Mouse (Mus musculus): ENCODE data around the gene Cacna2d3. TPM values are rescaled to one million over a fixed set of nuclear protein-coding genes. Genes with fewer than 3 reads are reported as not detected.

Gene Cacna2d3
- polyA plus RNA-seq, 1 experiment from 2014 or later, result 0.45 TPM

DNA sequence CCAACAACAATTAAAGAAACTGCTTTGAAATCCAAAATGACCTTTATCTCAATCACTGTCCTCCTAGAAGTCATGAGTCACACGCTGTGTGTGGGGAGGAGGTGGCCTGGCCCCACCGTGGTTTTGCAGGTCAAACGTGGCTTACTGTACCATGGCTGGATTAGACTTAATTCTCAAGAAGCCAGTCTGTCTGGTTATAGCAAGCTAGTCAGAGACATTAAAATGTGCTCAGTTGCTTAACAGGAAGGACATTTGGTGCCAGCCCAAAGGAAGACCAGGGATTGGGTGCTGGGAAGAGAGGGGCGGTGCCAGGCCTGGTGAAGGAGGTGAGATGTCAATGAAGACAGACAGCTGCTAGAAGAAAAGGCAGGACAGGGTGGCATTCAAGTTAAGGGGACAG lies 641.0 kb downstream of the Cacna2d3 start:
- no peak for TF ChIP-seq CTCF (IDR thresholded peaks at IDR 0.05; ENCODE audit: low read depth)
- no peaks in the 10 kb centered on the region for H3K27me3 ChIP-seq (ENCODE audit: insufficient read depth, low read length)
- no peak overlapping the region for H3K4me2 ChIP-seq
- WGBS, result 77% methylated on average over 4 of the region's 4 CpGs
- H3K4me3 ChIP-seq (ENCODE audit: low read depth, low read length), result no peak overlapping the region
- no peak overlapping the region for H3K9ac ChIP-seq
- no peak overlapping the region for H3K27ac ChIP-seq (ENCODE audit: low read depth)
- H3K36me3 ChIP-seq (ENCODE audit: insufficient read depth), result no peaks in the 10 kb centered on the region
- no peaks in the 10 kb centered on the region for H3K9me3 ChIP-seq (ENCODE audit: low read depth, low read length)
- no peak for DNase-seq
- no peak for ATAC-seq (ENCODE audit: insufficient read depth)
- H3K4me1 ChIP-seq (ENCODE audit: insufficient read depth), result no peaks in the 10 kb centered on the region

DNA sequence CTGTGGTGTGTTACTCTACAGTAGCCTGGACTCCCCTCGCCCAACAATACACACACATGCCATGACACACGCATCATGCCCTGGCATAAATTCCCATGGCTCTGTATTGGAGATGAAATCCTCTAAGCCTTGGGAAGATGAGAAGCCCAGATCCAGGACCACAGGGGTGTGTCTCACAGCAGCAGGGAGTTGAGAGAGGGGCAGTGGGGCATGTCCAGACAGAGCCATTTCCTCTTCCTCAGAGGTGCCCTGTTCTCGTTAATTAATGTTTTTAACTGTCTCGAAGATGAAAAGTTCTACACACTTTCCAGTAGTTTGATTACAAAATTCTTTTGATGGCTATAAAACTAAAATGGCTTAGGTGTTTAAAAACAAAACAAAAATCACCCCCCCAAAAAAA lies 641.4 kb downstream of the Cacna2d3 start:
- no peaks in the 10 kb centered on the region for H3K4me1 ChIP-seq (ENCODE audit: insufficient read depth)
- no peak for TF ChIP-seq CTCF (IDR thresholded peaks at IDR 0.05; ENCODE audit: low read depth)
- H3K36me3 ChIP-seq (ENCODE audit: insufficient read depth), result no peaks in the 10 kb centered on the region
- WGBS, result 83% methylated on average over 4 of the region's 4 CpGs
- no peak overlapping the region for H3K27ac ChIP-seq (ENCODE audit: low read depth)
- ATAC-seq (ENCODE audit: insufficient read depth) (no peak), DNase-seq (no peak)
- no peaks in the 10 kb centered on the region for H3K9me3 ChIP-seq (ENCODE audit: low read depth, low read length)
- H3K9ac ChIP-seq, result no peak overlapping the region
- no peak overlapping the region for H3K4me3 ChIP-seq (ENCODE audit: low read depth, low read length)
- no peaks in the 10 kb centered on the region for H3K27me3 ChIP-seq (ENCODE audit: insufficient read depth, low read length)
- no peak overlapping the region for H3K4me2 ChIP-seq

DNA sequence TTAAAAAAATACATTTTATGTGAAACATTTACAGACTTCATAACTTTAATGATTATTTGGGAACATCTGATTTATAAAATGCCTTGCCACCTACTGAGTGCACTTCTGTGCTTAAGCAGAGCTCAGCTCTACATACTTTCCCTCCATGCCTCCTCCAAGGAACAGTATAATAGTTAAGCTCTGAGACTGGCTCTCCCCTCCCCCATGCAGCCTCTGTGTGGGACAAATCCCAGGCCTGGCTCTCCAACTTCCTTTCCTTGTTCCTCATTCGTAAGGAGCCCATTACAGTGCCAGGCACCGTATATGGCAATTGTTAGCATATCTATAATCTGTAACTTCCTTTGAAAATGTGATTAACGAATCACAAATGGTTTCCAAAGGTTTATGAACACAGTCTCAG lies 644.2 kb downstream of the Cacna2d3 start:
- Histone ChIP-seq H3K36me3 (ENCODE audit: insufficient read depth) (no peaks in the 10 kb centered on the region), H3K9ac (no peak overlapping the region), H3K4me2 (no peak overlapping the region), H3K27me3 (ENCODE audit: insufficient read depth, low read length) (no peaks in the 10 kb centered on the region), H3K4me3 (ENCODE audit: low read depth, low read length) (no peak overlapping the region), H3K27ac (ENCODE audit: low read depth) (no peak overlapping the region), H3K9me3 (ENCODE audit: low read depth, low read length) (no peaks in the 10 kb centered on the region), H3K4me1 (ENCODE audit: insufficient read depth) (no peaks in the 10 kb centered on the region)
- ATAC-seq (ENCODE audit: insufficient read depth) (no peak), DNase-seq (no peak)
- WGBS, result 57% methylated on average over 3 of the region's 3 CpGs
- no peak for TF ChIP-seq CTCF (IDR thresholded peaks at IDR 0.05; ENCODE audit: low read depth)

DNA sequence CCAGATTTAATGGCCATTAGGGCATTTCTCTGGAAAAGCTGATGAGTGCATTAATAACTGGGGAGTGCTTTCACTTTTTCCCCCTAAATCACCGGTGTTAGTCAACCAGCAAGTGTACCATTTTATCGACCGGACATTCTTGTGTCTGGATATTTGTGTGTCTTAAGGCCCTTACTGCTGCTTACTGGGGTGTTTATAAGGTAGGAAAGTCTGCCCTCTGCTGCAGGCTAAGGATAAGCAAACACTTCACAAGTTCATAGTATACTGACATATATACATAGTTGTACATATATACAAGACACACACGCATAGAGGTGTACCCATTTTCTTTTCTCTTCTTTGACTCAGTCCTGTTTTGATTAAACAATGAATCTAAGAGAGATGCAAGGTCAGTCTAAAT lies 647.9 kb downstream of the Cacna2d3 start:
- ATAC-seq (ENCODE audit: insufficient read depth) (no peak), DNase-seq (no peak)
- no peak overlapping the region for H3K9ac ChIP-seq
- no peak overlapping the region for H3K4me2 ChIP-seq
- peak; percentile 38 for TF ChIP-seq CTCF (IDR thresholded peaks at IDR 0.05; ENCODE audit: low read depth)
- no peaks in the 10 kb centered on the region for H3K4me1 ChIP-seq (ENCODE audit: insufficient read depth)
- no peaks in the 10 kb centered on the region for H3K9me3 ChIP-seq (ENCODE audit: low read depth, low read length)
- H3K36me3 ChIP-seq (ENCODE audit: insufficient read depth), result no peaks in the 10 kb centered on the region
- no peaks in the 10 kb centered on the region for H3K27me3 ChIP-seq (ENCODE audit: insufficient read depth, low read length)
- no peak overlapping the region for H3K27ac ChIP-seq (ENCODE audit: low read depth)
- 68% methylated on average over 4 of the region's 4 CpGs for WGBS
- H3K4me3 ChIP-seq (ENCODE audit: low read depth, low read length), result no peak overlapping the region

DNA sequence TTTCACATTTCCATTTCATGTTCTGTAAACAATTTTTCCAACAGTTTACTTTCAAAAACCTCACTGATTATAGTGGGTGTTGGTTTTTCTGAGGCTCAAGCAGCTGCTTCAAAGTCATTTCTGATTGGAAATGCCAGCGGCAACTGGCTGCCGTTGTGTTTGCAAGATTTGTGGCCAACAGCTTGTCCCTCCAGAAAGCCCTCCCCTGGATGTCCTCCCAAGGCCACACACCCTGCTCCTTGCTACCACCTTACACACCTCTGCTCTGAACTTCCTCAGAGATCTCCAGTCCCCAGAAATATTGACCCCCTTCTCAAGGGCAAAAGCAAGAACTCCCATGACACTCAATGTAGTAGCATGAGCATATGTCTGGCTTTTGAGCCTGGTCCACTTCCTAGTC lies 659.0 kb downstream of the Cacna2d3 start:
- no peaks in the 10 kb centered on the region for H3K27me3 ChIP-seq (ENCODE audit: insufficient read depth, low read length)
- no peak overlapping the region for H3K4me2 ChIP-seq
- DNase-seq (no peak), ATAC-seq (ENCODE audit: insufficient read depth) (no peak)
- TF ChIP-seq CTCF (IDR thresholded peaks at IDR 0.05; ENCODE audit: low read depth), result no peak
- WGBS, result 51% methylated on average over 2 of the region's 2 CpGs
- H3K4me1 ChIP-seq (ENCODE audit: insufficient read depth), result no peaks in the 10 kb centered on the region
- no peak overlapping the region for H3K9ac ChIP-seq
- H3K9me3 ChIP-seq (ENCODE audit: low read depth, low read length), result no peaks in the 10 kb centered on the region
- no peak overlapping the region for H3K4me3 ChIP-seq (ENCODE audit: low read depth, low read length)
- no peak overlapping the region for H3K27ac ChIP-seq (ENCODE audit: low read depth)
- no peaks in the 10 kb centered on the region for H3K36me3 ChIP-seq (ENCODE audit: insufficient read depth)

DNA sequence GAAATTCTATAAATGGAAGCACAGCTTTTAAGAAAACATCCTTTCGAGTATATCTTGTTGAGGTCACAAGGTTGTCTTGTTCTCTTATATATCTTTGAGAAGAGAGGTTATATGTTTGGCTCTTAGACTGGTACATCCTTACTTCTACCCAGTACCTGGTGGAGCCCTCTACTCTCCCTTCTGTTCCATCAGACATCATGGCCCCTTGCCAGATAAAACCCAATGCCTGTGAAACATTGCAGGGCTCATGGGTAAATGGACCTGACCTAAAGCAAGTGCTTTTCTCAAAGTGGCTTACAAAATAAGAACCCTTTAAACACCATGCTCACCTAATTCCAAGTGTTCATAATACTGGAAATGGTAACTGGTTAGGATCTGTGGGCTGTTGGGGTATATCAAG lies 660.2 kb downstream of the Cacna2d3 start:
- ATAC-seq (ENCODE audit: insufficient read depth) (no peak), DNase-seq (no peak)
- Histone ChIP-seq H3K4me3 (ENCODE audit: low read depth, low read length) (no peak overlapping the region), H3K27ac (ENCODE audit: low read depth) (no peak overlapping the region), H3K9ac (no peak overlapping the region), H3K27me3 (ENCODE audit: insufficient read depth, low read length) (no peaks in the 10 kb centered on the region), H3K4me2 (no peak overlapping the region), H3K9me3 (ENCODE audit: low read depth, low read length) (no peaks in the 10 kb centered on the region), H3K36me3 (ENCODE audit: insufficient read depth) (no peaks in the 10 kb centered on the region), H3K4me1 (ENCODE audit: insufficient read depth) (no peaks in the 10 kb centered on the region)
- no peak for TF ChIP-seq CTCF (IDR thresholded peaks at IDR 0.05; ENCODE audit: low read depth)
- WGBS, result 74% methylated on average over 1 of the region's 1 CpGs

DNA sequence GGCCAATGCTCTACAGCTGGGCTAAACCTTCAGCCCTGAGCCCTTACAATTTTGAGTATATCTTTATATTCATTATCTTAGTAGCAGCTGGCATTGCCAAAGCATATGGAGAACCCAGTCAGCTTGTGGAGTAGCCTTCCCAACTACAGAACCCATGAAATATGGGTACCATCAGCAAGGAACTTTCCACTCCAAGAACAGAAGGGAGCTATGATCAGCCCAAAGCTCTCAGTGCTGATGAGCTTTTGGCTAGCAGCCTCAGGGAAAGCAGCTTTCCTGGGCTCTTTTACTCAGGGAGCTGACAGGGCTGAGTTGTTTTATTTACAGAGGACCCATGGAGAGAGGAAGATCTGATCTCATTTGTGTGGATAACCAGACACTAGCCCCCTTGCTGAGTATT lies 661.0 kb downstream of the Cacna2d3 start:
- Histone ChIP-seq H3K27ac (ENCODE audit: low read depth) (no peak overlapping the region), H3K9ac (no peak overlapping the region), H3K4me1 (ENCODE audit: insufficient read depth) (no peaks in the 10 kb centered on the region), H3K27me3 (ENCODE audit: insufficient read depth, low read length) (no peaks in the 10 kb centered on the region), H3K4me3 (ENCODE audit: low read depth, low read length) (no peak overlapping the region), H3K4me2 (no peak overlapping the region), H3K36me3 (ENCODE audit: insufficient read depth) (no peaks in the 10 kb centered on the region), H3K9me3 (ENCODE audit: low read depth, low read length) (no peaks in the 10 kb centered on the region)
- DNase-seq, result no peak
- no peak for ATAC-seq (ENCODE audit: insufficient read depth)
- no peak for TF ChIP-seq CTCF (IDR thresholded peaks at IDR 0.05; ENCODE audit: low read depth)
